Comparison of ENCODE assay signal across 25 mouse cellular contexts in genomic region chr12:53631315-53632106, GRCm38 (mm10).
DNase-seq lines count a peak whose midpoint lies in the region; ATAC-seq lines count a peak whose summit lies in the region.
"Had no signal": no experiment of that assay in that cellular context is flagged by ENCODE, and none has a peak within 500 bp of the region (broad histone marks: within the 10 kb centered on the region; RNA-seq: fewer than 3 reads in every experiment).

No protein-coding gene starts in this region.

- no peak overlapping the region for H3K4me3 ChIP-seq in forebrain, embryonic 14.5 days (ENCODE audit: low read depth, low read length)
- H3K4me3 ChIP-seq in forebrain, embryonic 11.5 days (ENCODE audit: low read depth, low read length) = no peak overlapping the region
- H3K4me3 ChIP-seq: embryonic facial prominence, embryonic 13.5 days; hindbrain, embryonic 10.5 days; hindbrain, embryonic 15.5 days; kidney, embryonic 15.5 days; liver, embryonic 12.5 days; midbrain, embryonic 12.5 days had no signal

- H3K27me3 ChIP-seq in forebrain, embryonic 14.5 days (replicated peaks; ENCODE audit: control insufficient read depth, insufficient read depth, low read length) = no peaks in the 10 kb centered on the region
- no peaks in the 10 kb centered on the region for H3K27me3 ChIP-seq in forebrain, embryonic 11.5 days (ENCODE audit: control insufficient read depth, insufficient read depth, low read length)
- H3K27me3 ChIP-seq: hindbrain, embryonic 15.5 days; liver, embryonic 12.5 days; midbrain, embryonic 12.5 days had no signal

- no peak overlapping the region for H3K9ac ChIP-seq in forebrain, embryonic 14.5 days (ENCODE audit: low read length)
- no peak overlapping the region for H3K9ac ChIP-seq in forebrain, embryonic 11.5 days (ENCODE audit: low read length)
- H3K9ac ChIP-seq: embryonic facial prominence, embryonic 13.5 days; hindbrain, embryonic 15.5 days; kidney, embryonic 15.5 days; liver, embryonic 12.5 days; liver, postnatal 0 days; midbrain, embryonic 12.5 days had no signal

- H3K36me3 ChIP-seq in forebrain, embryonic 14.5 days (ENCODE audit: control insufficient read depth, insufficient read depth, low read length) = no peaks in the 10 kb centered on the region
- no peaks in the 10 kb centered on the region for H3K36me3 ChIP-seq in forebrain, embryonic 11.5 days (ENCODE audit: control insufficient read depth, insufficient read depth, low read length)
- H3K36me3 ChIP-seq: embryonic facial prominence, embryonic 13.5 days; G1E; hindbrain, embryonic 10.5 days; hindbrain, embryonic 15.5 days; kidney, embryonic 15.5 days; liver, embryonic 12.5 days; midbrain, embryonic 12.5 days had no signal

- 0 out of 2 replicates have a peak overlapping the region, but pooled peaks have one; percentile 49 for H3K27ac ChIP-seq in forebrain, embryonic 14.5 days (ENCODE audit: low read depth, low read length)
- H3K27ac ChIP-seq in forebrain, embryonic 11.5 days (ENCODE audit: low read depth, low read length) = no peak overlapping the region
- H3K27ac ChIP-seq: embryonic facial prominence, embryonic 13.5 days; hindbrain, embryonic 10.5 days; hindbrain, embryonic 15.5 days; kidney, embryonic 15.5 days; liver, embryonic 12.5 days; midbrain, embryonic 12.5 days had no signal

- peaks cover 25% of the 10 kb centered on the region for H3K4me1 ChIP-seq in forebrain, embryonic 14.5 days (ENCODE audit: control insufficient read depth, insufficient read depth, low read length)
- H3K4me1 ChIP-seq in forebrain, embryonic 11.5 days (replicated peaks; ENCODE audit: control insufficient read depth, insufficient read depth, low read length) = no peaks in the 10 kb centered on the region
- H3K4me1 ChIP-seq: kidney, embryonic 15.5 days; liver, embryonic 12.5 days had no signal

- no peaks in the 10 kb centered on the region for H3K9me3 ChIP-seq in forebrain, embryonic 14.5 days (replicated peaks; ENCODE audit: control insufficient read depth, low read length)
- H3K9me3 ChIP-seq in forebrain, embryonic 11.5 days (ENCODE audit: control insufficient read depth, low read length) = no peaks in the 10 kb centered on the region
- H3K9me3 ChIP-seq: embryonic facial prominence, embryonic 13.5 days; hindbrain, embryonic 10.5 days; hindbrain, embryonic 15.5 days; kidney, embryonic 15.5 days; liver, embryonic 12.5 days; midbrain, embryonic 12.5 days had no signal

- WGBS in forebrain, embryonic 14.5 days = 86% methylated on average over 4 of the region's 4 CpGs
- WGBS in forebrain, embryonic 11.5 days = 91% methylated on average over 4 of the region's 4 CpGs

- no peak overlapping the region for H3K4me2 ChIP-seq in forebrain, embryonic 14.5 days (ENCODE audit: low read length)
- no peak overlapping the region for H3K4me2 ChIP-seq in forebrain, embryonic 11.5 days (ENCODE audit: low read depth, low read length, severe bottlenecking)
- H3K4me2 ChIP-seq: embryonic facial prominence, embryonic 13.5 days; hindbrain, embryonic 15.5 days; kidney, embryonic 15.5 days; liver, embryonic 12.5 days; midbrain, embryonic 12.5 days had no signal

- no peak for DNase-seq in forebrain, embryonic 14.5 days (ENCODE audit: low spot score)
- no peak for DNase-seq in forebrain, embryonic 11.5 days (ENCODE audit: low spot score)
- peak; percentile 20 for DNase-seq in retina, postnatal 1 day
- DNase-seq in retina, embryonic 14.5 days (ENCODE audit: low spot score) = no peak
- DNase-seq in NIH3T3 (ENCODE audit: low read depth) = peak; percentile 53
- no peak for DNase-seq in c-Kit-positive CD71-positive TER-119-positive erythroid progenitor cells, embryonic 14.5 days (ENCODE audit: low spot score)
- DNase-seq: adrenal gland, postnatal 25 days; B cell, adult 2 months; cerebellum, adult 18-20 months; gastrocnemius, postnatal 36 days; kidney, adult 18-20 months; kidney, postnatal 25 days; layer of hippocampus, postnatal 36 days; liver, postnatal 0 days; lung, postnatal 36 days; thymus, postnatal 4 days had no signal

- no peak for ATAC-seq in forebrain, embryonic 14.5 days
- ATAC-seq in forebrain, embryonic 11.5 days (replicated peaks; ENCODE audit: low FRiP score) = no peak
- no peak for ATAC-seq in frontal cortex, adult (ENCODE audit: low TSS enrichment)
- ATAC-seq: inflammation-experienced regulatory T-cells, adult 6 months; liver, embryonic 12.5 days; liver, postnatal 0 days had no signal

Comparison
In these comparisons a context has a peak if more than half of its experiments do, and no peak if none do; other contexts are left out.
1. DNase-seq: peak in retina, postnatal 1 day (single experiment) and NIH3T3 (single experiment); none in forebrain, embryonic 14.5 days (single experiment), forebrain, embryonic 11.5 days (single experiment), retina, embryonic 14.5 days (single experiment) and c-Kit-positive CD71-positive TER-119-positive erythroid progenitor cells, embryonic 14.5 days (single experiment).